Mouse (Mus musculus) layer of hippocampus, postnatal 25 days (tissue): ENCODE measurements around the gene Draxin. TPM values are rescaled to one million over a fixed set of nuclear protein-coding genes. Genes with fewer than 3 reads are reported as not detected.
A peak's percentile ranks its signal among the peaks of the same experiment; 100 is the strongest.
"Not testable (repeated sequence)": the region's sequence is repeated elsewhere in the genome, so short reads cannot be mapped to it uniquely, and the experiment has no call there.

Experiments
- DNase-seq, 2 experiments: peaks; one replicate each; pipeline ENCODE4 v3.0.0; 2022; ENCODE audit warnings: mixed read lengths in 2 of 2, low spot score in 1 of 2; ENCODE audit errors: extremely low spot score in 1 of 2
- total RNA-seq, 2 experiments: library from RNA; stranded (reverse); gene quantifications; 2 replicates each; pipeline ENCODE4 v1.2.3; 2021

The Draxin gene
- total RNA-seq, 2 experiments from 2014 or later = 2.3 TPM

- DNase-seq = no peak
These were observed 23.5 kb upstream of the Draxin start for GRCm38 (mm10) chr4:148154006-148154405.

DNA sequence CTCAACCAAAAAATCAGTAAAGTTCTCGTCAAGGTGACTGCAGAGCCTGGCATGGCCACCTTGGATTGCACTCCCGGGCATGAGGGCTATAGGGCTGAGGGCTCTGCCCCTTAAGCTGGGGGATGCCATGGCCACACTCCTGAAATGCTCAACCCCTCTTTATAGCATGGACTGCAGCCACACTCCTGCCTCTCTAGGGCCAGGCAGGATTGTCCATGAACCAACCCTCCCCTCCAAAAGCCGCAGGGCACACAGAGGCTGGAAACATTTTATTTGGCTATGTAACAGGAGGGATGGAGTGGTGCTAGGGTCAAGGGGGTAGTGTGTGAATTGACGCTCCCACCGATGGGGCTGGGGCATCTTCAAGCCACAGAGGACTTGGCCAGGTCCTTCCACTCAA is 22.0 kb upstream of the Draxin start:
- DNase-seq = no peak

DNA sequence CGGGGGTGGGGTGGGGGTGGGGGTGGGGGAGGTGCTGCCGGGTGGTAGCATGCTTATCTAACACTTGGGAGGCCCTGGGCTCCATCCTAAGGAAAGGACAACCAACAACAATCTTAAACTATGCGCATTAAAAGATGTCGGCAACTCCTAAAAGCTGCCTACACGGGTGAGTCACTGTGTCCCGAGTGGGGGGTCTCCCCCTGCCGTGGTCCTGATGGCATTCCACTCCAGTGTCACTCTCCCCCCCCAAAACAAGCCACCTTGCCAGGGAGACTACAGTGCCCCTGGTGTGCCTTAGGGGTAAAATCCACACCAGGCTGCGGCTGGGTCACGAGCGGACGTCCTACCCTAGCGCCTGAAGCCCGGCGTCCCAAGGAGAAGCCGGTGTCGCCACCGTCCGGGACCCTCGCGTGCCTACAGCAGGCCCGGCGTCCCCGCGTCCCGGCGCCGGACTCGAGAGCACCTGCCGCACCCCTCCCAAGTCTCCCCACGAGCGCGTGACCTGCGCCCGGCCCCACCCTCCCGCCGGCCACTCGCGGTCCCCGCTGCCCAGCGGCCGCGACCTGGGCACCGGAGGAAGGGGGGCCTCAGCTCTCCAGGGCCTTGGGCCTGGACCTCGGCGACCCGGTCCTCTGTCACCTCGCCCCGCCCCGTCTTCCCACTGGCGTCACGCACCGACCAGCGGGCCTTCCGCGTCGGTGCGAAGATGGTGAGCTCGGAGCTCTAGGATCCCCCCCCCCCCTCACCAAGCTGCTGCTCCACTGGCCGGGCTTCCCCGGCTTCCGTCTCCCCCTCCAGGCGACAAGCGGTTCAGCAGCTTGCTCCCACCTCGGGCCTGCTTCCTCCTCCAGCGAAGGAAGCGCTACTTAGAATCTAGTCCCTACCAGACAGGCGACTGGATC is 21.0 kb upstream of the Draxin start, which contains the start of gene Fbxo6:
TSS of gene Fbxo6 (minus strand) at position 874 of the 902 bp plus-strand sequence.
- DNase-seq = peak; percentile 72 to 75

GRCm38 (mm10) chr4:148150953-148151266 is 20.4 kb upstream of the Draxin start:
- no peak for DNase-seq

- DNase-seq = no peak
These were observed 19.7 kb upstream of the Draxin start for GRCm38 (mm10) chr4:148150242-148150641.

DNA sequence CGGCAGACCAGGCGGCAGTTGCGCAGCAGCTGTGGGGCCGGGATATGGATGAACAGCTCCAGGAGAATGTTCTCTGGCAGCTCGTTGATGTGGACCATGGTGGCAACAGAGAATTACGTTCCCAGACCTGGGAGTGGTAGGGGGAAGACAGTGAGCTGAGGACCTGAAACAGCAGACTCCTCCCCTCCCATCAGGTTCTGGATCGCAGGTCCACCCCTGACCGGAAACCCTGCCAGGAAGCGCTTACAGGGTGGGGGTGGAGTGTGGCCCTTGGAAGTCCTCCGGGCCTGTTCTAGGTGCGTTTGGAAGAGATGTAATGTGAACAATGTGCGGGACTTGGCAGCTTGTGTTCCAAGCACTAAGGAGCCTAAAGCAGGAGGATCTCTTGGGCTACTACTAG is 19.0 kb upstream of the Draxin start:
- no peak for DNase-seq

DNA sequence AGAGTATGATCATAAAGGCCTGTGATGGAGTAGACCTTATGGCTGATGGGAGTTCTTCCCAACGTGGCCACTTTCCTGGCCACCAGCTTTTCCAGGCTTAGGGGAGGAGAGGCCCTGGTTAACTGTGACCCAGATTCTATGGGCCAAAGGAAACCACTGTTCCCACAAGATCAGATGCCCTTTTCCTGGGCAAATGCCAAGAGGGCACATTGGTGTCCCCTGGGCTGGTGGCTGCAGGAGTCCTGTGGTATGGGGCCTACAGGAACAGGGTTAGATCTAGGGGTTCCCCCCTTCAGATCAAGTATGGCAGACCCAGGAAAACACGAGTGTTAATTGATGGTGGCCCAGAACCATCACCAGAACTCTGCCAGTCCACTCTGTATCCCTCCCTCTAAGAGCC is 17.2 kb upstream of the Draxin start:
- no peak for DNase-seq

DNA sequence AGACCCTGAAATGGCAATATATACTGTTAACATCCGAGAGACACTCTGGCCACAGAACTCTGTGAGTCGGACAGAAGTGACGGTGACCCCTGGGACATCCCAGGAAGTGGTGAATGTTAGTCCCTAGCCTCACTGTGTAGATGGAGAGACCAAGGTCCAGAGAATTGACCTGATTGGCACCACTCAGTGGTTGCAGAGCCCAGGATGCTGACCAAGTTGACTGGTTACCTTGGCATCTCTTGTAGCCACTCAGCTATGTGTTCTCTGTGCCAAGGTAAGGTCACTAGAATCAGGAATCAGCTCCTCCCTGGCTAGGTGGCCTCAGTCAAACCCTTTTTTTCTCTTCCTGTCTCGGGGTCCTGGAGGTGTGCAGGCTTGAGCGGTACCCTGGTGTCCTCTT is 13.2 kb upstream of the Draxin start:
- no peak for DNase-seq

DNA sequence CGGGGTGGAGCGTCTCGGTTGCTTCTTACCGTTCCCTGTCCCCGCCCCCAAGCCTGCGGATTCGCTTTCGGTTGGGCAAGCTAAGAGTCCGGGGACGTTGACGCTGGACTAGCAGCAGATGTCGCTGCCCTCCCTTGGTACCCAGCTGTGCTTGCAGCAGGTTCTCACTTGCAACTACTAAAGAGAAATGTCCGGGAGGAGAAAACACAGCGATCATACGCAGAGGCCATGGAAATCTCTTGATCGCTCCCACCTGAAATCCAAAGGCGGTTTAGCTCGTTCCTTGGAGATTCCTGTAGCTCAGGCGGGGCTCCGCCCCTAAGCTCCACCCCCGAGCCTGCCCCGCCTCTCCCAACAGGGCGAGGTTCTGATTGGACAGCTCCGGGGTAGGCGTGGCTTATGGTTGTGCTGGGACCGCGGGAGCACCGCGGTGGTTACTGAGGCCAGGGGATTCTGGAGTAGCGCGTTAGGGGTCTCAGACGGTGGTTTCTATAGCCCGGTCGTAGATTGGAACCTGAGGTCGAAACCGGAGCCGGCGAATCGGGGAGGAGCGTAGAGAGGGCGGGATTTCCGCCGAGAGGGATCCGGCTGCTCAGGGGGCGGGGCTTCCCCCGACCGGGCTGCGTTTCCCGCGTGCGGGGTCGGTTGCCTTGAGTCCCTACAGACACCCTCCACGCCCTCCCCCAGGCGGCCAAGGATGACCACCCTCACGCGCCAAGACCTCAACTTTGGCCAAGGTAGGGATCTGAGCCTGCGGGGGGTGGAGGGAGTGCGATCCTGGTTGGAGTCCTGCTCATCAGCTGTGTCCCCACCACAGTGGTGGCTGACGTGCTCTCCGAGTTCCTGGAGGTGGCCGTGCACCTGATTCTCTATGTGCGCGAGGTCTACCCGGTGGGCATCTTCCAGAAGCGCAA is 9.9 kb upstream of the Draxin start:
- peak; percentile 79 to 95 for DNase-seq

DNA sequence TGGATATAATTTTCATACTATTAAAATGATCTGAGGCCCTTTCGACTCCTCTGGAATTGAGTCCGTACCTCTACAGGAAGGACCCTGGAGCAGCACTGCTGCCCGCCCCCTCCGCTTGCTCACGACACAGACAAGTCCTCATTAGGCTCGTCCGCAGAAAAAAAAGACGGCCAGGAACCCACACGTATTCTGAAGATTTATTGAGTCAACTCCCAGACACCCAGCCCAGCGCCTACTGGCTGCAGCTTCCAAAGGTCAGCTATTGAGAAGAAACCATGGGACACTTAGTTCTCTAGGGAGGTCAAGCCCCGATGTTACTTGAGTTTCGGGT is 9.2 kb upstream of the Draxin start:
- no peak for DNase-seq

DNA sequence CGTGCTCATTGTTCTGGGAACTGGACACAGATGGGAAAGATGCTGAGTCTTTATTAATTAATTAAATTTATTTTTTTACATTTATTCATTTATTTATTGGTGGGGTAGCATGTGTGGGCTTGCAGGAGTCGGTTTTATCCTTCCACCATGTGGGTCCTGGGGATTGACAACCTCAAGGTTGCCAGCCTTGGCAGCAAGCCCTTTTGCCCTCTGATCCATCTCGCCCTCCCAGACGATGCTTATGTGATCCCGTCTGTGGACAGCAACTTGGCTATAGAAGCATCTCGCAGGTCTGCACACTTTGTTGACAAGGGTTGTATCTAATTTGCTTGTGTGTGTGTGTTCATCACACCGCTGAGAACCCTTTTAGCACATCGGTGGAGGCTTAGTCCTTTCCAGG is 7.0 kb upstream of the Draxin start:
- no peak for DNase-seq

GRCm38 (mm10) chr4:148134988-148135387 is 4.5 kb upstream of the Draxin start:
- DNase-seq = no peak

DNA sequence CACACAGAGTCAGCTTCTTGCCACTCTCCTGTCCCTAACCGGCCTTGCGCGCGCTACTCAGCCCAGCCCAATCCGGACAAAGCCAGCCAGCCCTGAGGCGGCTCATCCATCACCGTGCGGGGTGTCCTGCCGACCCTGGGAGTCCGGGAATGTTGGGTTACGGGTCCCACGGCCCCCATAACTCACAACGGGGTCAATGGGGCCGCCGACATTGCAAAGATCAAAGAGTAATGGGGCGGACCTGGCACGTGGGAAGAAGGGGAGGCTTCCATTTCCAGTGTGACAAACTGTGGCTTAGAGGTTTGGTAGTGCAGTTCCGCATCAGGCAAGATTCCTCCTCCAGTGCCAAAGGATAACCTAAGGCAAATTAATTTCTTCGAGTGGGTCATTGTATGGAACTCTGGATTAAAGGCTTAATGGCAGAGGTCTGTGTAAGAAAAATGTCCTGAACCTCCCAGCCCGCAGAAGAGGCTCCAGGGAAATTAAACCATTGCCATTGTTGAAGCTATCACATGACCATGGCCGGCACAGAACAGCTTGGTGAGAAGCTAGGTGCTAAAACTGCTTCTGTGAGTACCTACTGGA is 1.1 kb upstream of the Draxin start:
- DNase-seq = no peak

- DNase-seq = no peak
These were observed 365 bp downstream of the Draxin start, which contains the start of gene Mad2l2 for GRCm38 (mm10) chr4:148130133-148130532. Mad2l2 (plus strand) TSS chr4:148130384.

GRCm38 (mm10) chr4:148128672-148129071 is 1.8 kb downstream of the Draxin start:
- no peak for DNase-seq

DNA sequence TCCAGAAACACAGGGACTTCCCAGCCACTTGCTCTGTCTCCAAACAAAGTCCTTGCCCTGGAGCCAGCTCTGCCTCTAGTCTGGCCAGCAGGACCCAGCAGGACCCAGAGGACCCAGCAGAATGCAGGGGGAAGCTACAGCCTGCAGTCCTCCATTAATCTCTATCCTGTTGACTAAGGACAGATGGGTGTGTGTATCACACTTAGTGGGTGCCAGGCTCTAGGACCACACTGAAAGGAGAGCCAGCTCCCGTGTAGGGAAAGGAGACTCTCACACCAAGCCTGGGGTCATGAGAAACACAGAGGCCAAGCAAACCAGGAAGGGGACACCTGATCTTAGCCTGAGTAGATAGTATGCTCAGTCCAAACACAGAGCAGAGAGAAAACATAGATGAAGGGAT is 2.3 kb downstream of the Draxin start:
- DNase-seq = no peak

DNA sequence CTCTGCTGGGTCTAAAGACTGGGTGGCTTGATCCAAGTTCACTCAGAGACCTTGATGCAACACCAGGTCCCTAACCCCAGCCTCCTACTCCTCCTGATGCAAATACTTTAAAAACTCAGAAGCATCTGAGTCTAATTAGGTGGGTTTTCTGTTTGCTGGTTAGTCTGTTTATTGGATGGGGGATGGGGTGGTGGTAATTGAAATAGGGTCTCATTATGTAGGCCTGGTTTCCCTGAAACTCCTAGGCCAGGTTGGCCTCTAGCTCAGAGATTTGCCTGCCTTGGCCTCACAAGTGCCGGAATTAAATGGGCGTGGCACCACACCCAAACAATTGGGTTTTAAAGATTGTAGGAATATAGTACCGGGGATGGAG is 7.8 kb downstream of the Draxin start:
- DNase-seq = no peak

DNA sequence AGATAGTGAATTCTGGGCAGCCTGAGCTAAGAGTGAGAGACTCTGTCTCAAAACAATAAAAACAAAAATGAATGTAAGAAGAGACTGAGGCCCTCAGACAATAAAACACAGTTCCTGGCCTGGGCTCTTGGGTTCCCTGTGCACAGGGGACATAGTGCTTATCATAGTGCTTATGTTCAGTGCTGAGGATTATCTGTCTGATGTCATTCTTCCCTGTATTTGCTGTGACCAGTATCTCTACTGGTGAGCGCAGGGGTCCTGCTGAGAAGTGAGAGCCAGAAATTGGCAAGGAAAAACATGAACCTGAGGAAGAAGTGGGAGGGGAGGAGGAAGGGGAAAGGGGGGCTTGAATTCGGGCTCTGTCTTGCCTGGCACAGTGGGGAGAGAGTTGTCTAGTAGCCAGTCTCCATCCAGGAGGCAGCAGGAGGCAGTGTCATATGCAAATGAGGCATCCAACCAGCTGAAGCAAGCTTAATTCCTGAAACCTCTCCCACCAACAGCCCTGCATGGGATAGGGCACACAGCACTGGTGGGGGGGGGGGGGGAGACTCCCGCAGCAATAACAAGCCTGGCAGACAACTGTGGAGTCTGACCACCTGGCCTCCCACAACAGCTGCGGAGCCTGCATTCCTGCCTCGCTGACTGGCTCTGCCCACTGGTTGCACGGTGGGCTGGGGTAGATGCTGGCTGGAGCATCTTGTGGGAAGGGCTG is 8.4 kb downstream of the Draxin start:
- no peak for DNase-seq

- peak; percentile 41 to 71 for DNase-seq
These were observed 9.1 kb downstream of the Draxin start for GRCm38 (mm10) chr4:148121362-148121761.

DNA sequence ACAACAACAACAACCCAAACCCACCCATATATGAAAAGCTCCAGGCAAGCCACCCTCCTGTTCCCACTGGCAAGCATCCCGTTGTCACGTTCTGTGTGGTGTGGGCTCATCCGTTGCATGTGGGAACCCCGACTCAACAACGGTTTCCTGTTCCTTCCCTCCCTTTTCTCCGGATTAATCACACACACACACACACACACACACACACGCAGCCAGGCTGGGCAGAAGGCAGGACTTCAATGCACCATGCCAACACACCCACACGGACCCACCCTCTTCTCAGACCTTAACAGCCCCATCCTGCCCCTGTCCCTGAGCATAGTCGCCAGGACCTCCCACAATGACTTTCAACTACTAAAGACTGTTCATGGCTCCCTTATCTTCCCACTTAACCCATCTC is 9.9 kb downstream of the Draxin start:
- DNase-seq = no peak

DNA sequence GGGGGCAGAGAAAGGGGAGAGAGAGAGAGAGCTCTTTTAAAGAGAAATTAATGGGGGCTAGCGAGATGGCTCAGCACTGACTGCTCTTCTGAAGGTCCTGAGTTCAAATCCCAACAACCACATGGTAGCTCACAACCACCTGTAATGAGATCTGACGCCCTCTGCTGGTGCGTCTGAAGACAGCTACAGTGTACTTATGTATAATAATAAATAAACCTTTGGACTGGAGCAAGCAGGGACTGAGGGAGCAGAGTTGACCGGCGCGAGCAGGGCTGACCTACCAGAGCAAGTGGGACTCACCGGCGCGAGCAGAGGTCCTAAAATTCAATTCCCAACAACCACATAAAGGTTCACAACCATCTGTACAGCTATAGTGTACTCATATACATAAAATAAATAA is 10.9 kb downstream of the Draxin start:
- DNase-seq = not testable (repeated sequence)
